Mouse (Mus musculus): ENCODE measurements at regions not wholly inside any gene's neighbourhood (a gene's known extent, or its start where the extent isn't known, plus 50 kb on each side); places are given as distances from the start of the nearest gene placed in this dataset.

- H3K27me3 ChIP-seq (ENCODE audit: control insufficient read depth, insufficient read depth, low read length) = no peaks in the 10 kb centered on the region
Measured at GRCm38 (mm10) chr11:20480632-20481031, 62.4 kb upstream of the Sertad2 start.

DNA sequence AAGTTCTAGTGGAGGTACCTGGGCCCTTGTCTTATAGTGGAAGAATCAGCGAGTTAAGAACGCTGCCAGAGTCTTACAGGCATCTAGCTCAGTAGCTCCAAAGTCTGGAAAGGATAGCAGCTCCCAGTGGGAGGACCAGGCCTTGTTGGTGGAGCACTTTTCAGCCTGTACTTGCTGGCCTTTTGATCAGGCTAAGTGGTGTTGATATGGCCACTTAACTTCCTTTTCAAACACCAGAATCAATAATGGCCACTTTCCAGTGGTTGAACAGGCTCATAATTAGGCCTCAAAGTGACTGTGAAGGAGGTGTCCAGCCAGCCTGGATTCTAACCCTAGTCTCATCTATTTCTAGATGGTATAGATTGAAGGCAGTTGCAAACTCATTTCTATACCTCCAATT is 57.7 kb upstream of the Sertad2 start:
- no peaks in the 10 kb centered on the region for H3K4me1 ChIP-seq (ENCODE audit: control insufficient read depth, insufficient read depth, low read length)
- H3K27ac ChIP-seq (ENCODE audit: low read length) = no peak overlapping the region
- no peaks in the 10 kb centered on the region for H3K36me3 ChIP-seq (ENCODE audit: control insufficient read depth, insufficient read depth, low read length)
- H3K9me3 ChIP-seq (ENCODE audit: control insufficient read depth, low read depth, low read length) = no peaks in the 10 kb centered on the region
- no peak overlapping the region for H3K9ac ChIP-seq (replicated peaks; ENCODE audit: low read depth, low read length)
- 85% methylated on average over 2 of the region's 2 CpGs for WGBS
- no peak overlapping the region for H3K4me2 ChIP-seq (replicated peaks; ENCODE audit: low read depth, low read length)
- ATAC-seq (ENCODE audit: insufficient number of reproducible peaks, insufficient read depth, low FRiP score, low read depth) = no peak
- no peaks in the 10 kb centered on the region for H3K27me3 ChIP-seq (ENCODE audit: control insufficient read depth, insufficient read depth, low read length)
- H3K4me3 ChIP-seq (ENCODE audit: low read depth, low read length) = no peak overlapping the region

More at GRCm38 (mm10) chr11:20480632-20481031, 62.4 kb upstream of the Sertad2 start:
- ATAC-seq (ENCODE audit: insufficient number of reproducible peaks, insufficient read depth, low FRiP score, low read depth) = no peak
- no peak overlapping the region for H3K27ac ChIP-seq (ENCODE audit: low read length)
- H3K9me3 ChIP-seq (ENCODE audit: control insufficient read depth, low read depth, low read length) = no peaks in the 10 kb centered on the region
- 84% methylated on average over 3 of the region's 3 CpGs for WGBS
- H3K4me3 ChIP-seq (ENCODE audit: low read depth, low read length) = no peak overlapping the region
- no peak overlapping the region for H3K4me2 ChIP-seq (replicated peaks; ENCODE audit: low read depth, low read length)
- no peaks in the 10 kb centered on the region for H3K36me3 ChIP-seq (ENCODE audit: control insufficient read depth, insufficient read depth, low read length)
- H3K9ac ChIP-seq (replicated peaks; ENCODE audit: low read depth, low read length) = no peak overlapping the region
- H3K4me1 ChIP-seq (ENCODE audit: control insufficient read depth, insufficient read depth, low read length) = no peaks in the 10 kb centered on the region; the same call in 1 of the 2 replicates

All from stomach, embryonic 14.5 days (tissue).